Comparison of ENCODE assay signal across 12 mouse cellular contexts in the genomic region with DNA sequence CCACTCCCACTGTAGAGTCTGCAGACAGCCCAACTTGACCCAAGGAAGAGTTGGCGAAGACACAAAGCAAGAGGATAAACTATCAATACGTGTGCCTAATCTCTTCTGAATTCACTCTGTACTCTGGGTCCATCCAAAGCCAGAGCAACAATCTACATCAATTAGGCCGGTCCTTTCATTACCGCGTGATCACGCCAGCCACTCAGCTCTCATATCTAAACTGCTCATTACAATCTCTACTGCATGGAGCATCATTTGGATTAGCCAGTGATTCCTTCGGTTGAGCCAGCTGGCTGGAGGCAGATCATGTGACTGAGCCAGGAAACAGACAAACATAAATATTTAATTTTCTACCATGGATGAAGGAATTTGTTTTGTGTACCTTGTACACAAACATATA. TPM values are rescaled to one million over a fixed set of nuclear protein-coding genes. Genes with fewer than 3 reads are reported as not detected.
"Had no signal": no experiment of that assay in that cellular context is flagged by ENCODE, and none has a peak within 500 bp of the region (broad histone marks: within the 10 kb centered on the region; RNA-seq: fewer than 3 reads in every experiment).

No protein-coding gene starts in this region.

- ATAC-seq: intestine, embryonic 16.5 days; lung, postnatal 0 days had no signal

- H3K4me2 ChIP-seq: liver, embryonic 11.5 days; liver, embryonic 15.5 days had no signal

- H3K9me3 ChIP-seq: limb, embryonic 10.5 days; liver, embryonic 15.5 days had no signal

- H3K36me3 ChIP-seq: limb, embryonic 10.5 days; liver, embryonic 15.5 days had no signal

- H3K4me3 ChIP-seq: limb, embryonic 10.5 days; liver, embryonic 15.5 days had no signal

- DNase-seq: kidney, adult 2 months; kidney, postnatal 25 days; layer of hippocampus, adult 9-11 months; lung, adult 2 months; lung, postnatal 36 days; thymus, postnatal 36 days had no signal

- H3K9ac ChIP-seq: liver, embryonic 15.5 days had no signal

- H3K4me1 ChIP-seq: limb, embryonic 10.5 days; liver, embryonic 15.5 days had no signal

- H3K27ac ChIP-seq: limb, embryonic 10.5 days; liver, embryonic 15.5 days had no signal

- H3K27me3 ChIP-seq: liver, embryonic 15.5 days had no signal

RNA-seq across cellular contexts. Expression of gene Zfp365, which starts 17.8 kb away (rescaled TPM):
- total RNA-seq: megakaryocyte progenitor cell, adult 5-6 weeks had no signal
